In genomic region chr19:55194520-55195170, GRCm38 (mm10) we compare ENCODE assay signal across 11 mouse cellular contexts. TPM values are rescaled to one million over a fixed set of nuclear protein-coding genes. Genes with fewer than 3 reads are reported as not detected.
DNase-seq lines count a peak whose midpoint lies in the region; ATAC-seq lines count a peak whose summit lies in the region.
"Had no signal": no experiment of that assay in that cellular context is flagged by ENCODE, and none has a peak within 500 bp of the region (broad histone marks: within the 10 kb centered on the region; RNA-seq: fewer than 3 reads in every experiment).

No protein-coding gene starts in this region.

- peak; percentile 70 for DNase-seq in kidney, postnatal 10 days
- no peak for DNase-seq in kidney, adult 11 months
- peak; percentile 65 for DNase-seq in adrenal gland, postnatal 10 days
- DNase-seq in gastrocnemius, postnatal 25 days = peak; percentile 27
- peak; percentile 58 for DNase-seq in lung, postnatal 25 days (ENCODE audit: low spot score)
- DNase-seq in right cerebral cortex, postnatal 10 days (ENCODE audit: low spot score in 2 of 2) = no peak
- no peak for DNase-seq in left cerebral cortex, adult 8-10 months (ENCODE audit: low spot score in 2 of 2)
- DNase-seq: right cerebral cortex, postnatal 25 days had no signal

- ATAC-seq in cerebellum, adult (ENCODE audit: insufficient number of reproducible peaks, low FRiP score, low TSS enrichment) = no peak
- ATAC-seq: hindbrain, embryonic 16.5 days had no signal

RNA-seq across cellular contexts. Expression of gene Tectb, which starts 14.1 kb away (rescaled TPM):
- total RNA-seq in adrenal gland, postnatal 10 days (2021) = under 1 TPM; 0.45 to 0.55 TPM
- total RNA-seq in gastrocnemius, postnatal 25 days (2021) = under 1 TPM in 1 of 2 experiments, not detected in 1; 0.49 TPM
- total RNA-seq in left cerebral cortex, adult 8-10 months (2022) = under 1 TPM in 2 of 4 experiments, not detected in 2; 0.21 TPM
- total RNA-seq: ES-E14 had no signal

RNA-seq across cellular contexts. Expression of gene Gucy2g, which starts 46.4 kb away (rescaled TPM):
- total RNA-seq in adrenal gland, postnatal 10 days (2021) = not detected
- under 1 TPM in 1 of 2 experiments, not detected in 1; 0.23 TPM for total RNA-seq in gastrocnemius, postnatal 25 days (2021)
- 1 to 10 TPM; 2.4 to 4.3 (median 3.3) TPM for total RNA-seq in left cerebral cortex, adult 8-10 months (2022)

RNA-seq across cellular contexts. Expression of gene Acsl5, which starts 57.1 kb away (rescaled TPM):
- 100 to 1,000 TPM in 1 of 2 experiments, 10 to 100 TPM in 1; 89.8 to 143 TPM for total RNA-seq in adrenal gland, postnatal 10 days (2021)
- total RNA-seq in gastrocnemius, postnatal 25 days (2021) = 1 to 10 TPM; 3.8 to 4.5 TPM
- total RNA-seq in left cerebral cortex, adult 8-10 months (2022) = 10 to 100 TPM; 47.3 to 65.0 (median 57.2) TPM

Comparison
In these comparisons a context has a peak if more than half of its experiments do, and no peak if none do; other contexts are left out.
1. DNase-seq: peak in kidney, postnatal 10 days (single experiment), adrenal gland, postnatal 10 days (single experiment), gastrocnemius, postnatal 25 days (single experiment) and lung, postnatal 25 days (single experiment); none in kidney, adult 11 months (single experiment), right cerebral cortex, postnatal 10 days (0 of 2) and left cerebral cortex, adult 8-10 months (0 of 2).
2. RNA of gene Acsl5, which starts 57.1 kb away (total RNA-seq): 89.8 to 143 TPM in adrenal gland, postnatal 10 days and 47.3 to 65.0 TPM in left cerebral cortex, adult 8-10 months; 3.8 to 4.5 TPM in gastrocnemius, postnatal 25 days; every median in the first group is over 4 times any median in the second.